Comparison of ENCODE assay signal across 18 mouse cellular contexts in the genomic region with DNA sequence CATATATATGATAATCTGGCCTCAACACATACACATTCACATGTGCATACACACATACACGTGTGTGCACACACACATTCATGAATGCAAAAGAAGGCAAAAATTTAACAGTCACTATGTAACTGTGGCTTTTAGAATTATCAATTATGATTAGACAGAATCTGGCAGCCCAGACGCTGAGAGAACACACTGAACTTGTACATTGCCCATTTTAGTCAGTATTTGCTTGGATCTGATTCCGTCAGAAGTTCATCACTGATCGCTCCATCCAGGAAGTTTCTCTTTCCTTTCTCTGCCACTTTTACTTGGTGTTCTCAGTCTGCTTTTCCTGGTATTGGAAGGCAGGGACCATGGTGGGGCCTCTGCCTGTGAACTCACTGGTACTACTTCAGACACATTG.
A peak's percentile ranks its signal among the peaks of the same experiment; 100 is the strongest.
DNase-seq lines count a peak whose midpoint lies in the region; TF ChIP-seq lines count a peak whose summit lies in the region.
"Had no signal": no experiment of that assay in that cellular context is flagged by ENCODE, and none has a peak within 500 bp of the region (broad histone marks: within the 10 kb centered on the region; RNA-seq: fewer than 3 reads in every experiment).

No protein-coding gene starts in this region.

- peak in 1 of 2 experiments; percentile 42 for DNase-seq in layer of hippocampus, adult 2 months (ENCODE audit: low spot score in 2 of 2)
- no peak for DNase-seq in layer of hippocampus, adult 9-10 months (ENCODE audit: low spot score)
- peak; percentile 38 for DNase-seq in layer of hippocampus, adult 9-11 months
- DNase-seq in layer of hippocampus, postnatal 25 days (ENCODE audit: extremely low spot score in 1 of 2, low spot score in 1 of 2): no peak
- DNase-seq in layer of hippocampus, postnatal 36 days: peak; percentile 11 to 26
- no peak for DNase-seq in layer of hippocampus, adult 11-12 months (ENCODE audit: low spot score)
- peak; percentile 8 for DNase-seq in brain, adult 2 months (ENCODE audit: low read depth, low spot score)
- no peak for DNase-seq in heart, adult 18-20 months
- DNase-seq: adrenal gland, adult 2 months; adrenal gland, adult 8-10 months; adrenal gland, postnatal 10 days; adrenal gland, postnatal 14 days; adrenal gland, postnatal 25 days; adrenal gland, postnatal 36 days; B cell, adult 2 months; cerebellum, adult 11 months; cerebellum, adult 11-12 months; cerebellum, adult 18-20 months had no signal

- H3K4me3 ChIP-seq in layer of hippocampus, adult 2 months: no peak overlapping the region

- TF ChIP-seq CTCF in layer of hippocampus, adult 2 months (conservative IDR thresholded peaks at IDR 0.05): no peak

- peak overlapping the region; percentile 59 for H3K27ac ChIP-seq in layer of hippocampus, adult 2 months

Comparison
In these comparisons a context has a peak if more than half of its experiments do, and no peak if none do; other contexts are left out.
1. DNase-seq: peak in layer of hippocampus, adult 9-11 months (single experiment), layer of hippocampus, postnatal 36 days (2 of 2) and brain, adult 2 months (single experiment); none in layer of hippocampus, adult 9-10 months (single experiment), layer of hippocampus, postnatal 25 days (0 of 2), layer of hippocampus, adult 11-12 months (single experiment) and heart, adult 18-20 months (0 of 2).